Mouse (Mus musculus): ENCODE data around the gene 6330409D20Rik. TPM values are rescaled to one million over a fixed set of nuclear protein-coding genes. Genes with fewer than 3 reads are reported as not detected.

Gene 6330409D20Rik
- polyA plus RNA-seq, 1 experiment from 2014 or later = 0.38 TPM

- no peak overlapping the region for H3K9ac ChIP-seq (ENCODE audit: low read length)
- no peak overlapping the region for H3K4me2 ChIP-seq (ENCODE audit: low read length)
- peaks cover 30% of the 10 kb centered on the region for H3K4me1 ChIP-seq (replicated peaks; ENCODE audit: control insufficient read depth, insufficient read depth, low read length)
- ATAC-seq (replicated peaks; ENCODE audit: low FRiP score, low TSS enrichment, low read depth) (no peak), DNase-seq (ENCODE audit: low spot score) (no peak)
- no peak overlapping the region for H3K4me3 ChIP-seq (ENCODE audit: low read depth, low read length)
- H3K36me3 ChIP-seq (ENCODE audit: control insufficient read depth, insufficient read depth, low read length) = peaks cover 4% of the 10 kb centered on the region
- H3K27ac ChIP-seq (ENCODE audit: low read depth) = no peak overlapping the region
- 47% methylated on average over 4 of the region's 4 CpGs for WGBS
- H3K27me3 ChIP-seq (replicated peaks; ENCODE audit: control insufficient read depth, insufficient read depth, low read length) = no peaks in the 10 kb centered on the region
- no peaks in the 10 kb centered on the region for H3K9me3 ChIP-seq (ENCODE audit: control insufficient read depth, low read length)
Measured at GRCm38 (mm10) chr2:32734933-32735332, 5.9 kb downstream of the 6330409D20Rik start.

- no peak overlapping the region for H3K9ac ChIP-seq (ENCODE audit: low read length)
- H3K27ac ChIP-seq (ENCODE audit: low read depth) = 0 out of 2 replicates have a peak overlapping the region, but pooled peaks have one; percentile 17
- H3K4me3 ChIP-seq (ENCODE audit: low read depth, low read length) = no peak overlapping the region
- peaks cover 30% of the 10 kb centered on the region for H3K4me1 ChIP-seq (replicated peaks; ENCODE audit: control insufficient read depth, insufficient read depth, low read length)
- DNase-seq (ENCODE audit: low spot score) = no peak
- H3K4me2 ChIP-seq (ENCODE audit: low read length) = no peak overlapping the region
- no peaks in the 10 kb centered on the region for H3K27me3 ChIP-seq (replicated peaks; ENCODE audit: control insufficient read depth, insufficient read depth, low read length)
- ATAC-seq (replicated peaks; ENCODE audit: low FRiP score, low TSS enrichment, low read depth) = no peak
- H3K9me3 ChIP-seq (ENCODE audit: control insufficient read depth, low read length) = no peaks in the 10 kb centered on the region
- H3K36me3 ChIP-seq (ENCODE audit: control insufficient read depth, insufficient read depth, low read length) = peaks cover 4% of the 10 kb centered on the region
- 45% methylated on average over 4 of the region's 4 CpGs for WGBS
Measured at GRCm38 (mm10) chr2:32734480-32734879, 6.3 kb downstream of the 6330409D20Rik start.

DNA sequence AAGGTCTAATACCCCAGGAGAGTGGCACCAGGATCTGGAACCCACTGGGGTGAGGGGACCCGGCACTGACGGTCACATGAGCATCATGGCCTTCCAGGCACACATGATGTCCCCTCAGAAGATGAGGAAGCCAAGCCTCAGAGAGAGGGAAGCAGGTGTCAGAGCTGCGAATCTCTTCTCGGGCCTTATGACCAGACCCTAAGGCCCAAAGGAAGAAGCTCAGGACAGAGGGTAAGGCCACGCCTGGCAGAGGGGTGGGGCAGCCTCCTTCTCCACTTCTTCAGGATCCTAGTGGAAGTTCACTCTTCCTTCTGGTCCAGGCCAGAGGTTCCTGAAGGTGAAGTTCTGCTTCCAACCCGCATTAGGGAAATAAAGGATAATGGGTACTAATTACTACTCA is 8.1 kb downstream of the 6330409D20Rik start:
- Histone ChIP-seq H3K27me3 (replicated peaks; ENCODE audit: control insufficient read depth, insufficient read depth, low read length) (no peaks in the 10 kb centered on the region), H3K9ac (ENCODE audit: low read length) (no peak overlapping the region), H3K27ac (ENCODE audit: low read depth) (no peak overlapping the region; the same call in 1 of the 2 replicates), H3K36me3 (ENCODE audit: control insufficient read depth, insufficient read depth, low read length) (peaks cover 4% of the 10 kb centered on the region), H3K4me1 (replicated peaks; ENCODE audit: control insufficient read depth, insufficient read depth, low read length) (peaks cover 30% of the 10 kb centered on the region), H3K4me2 (ENCODE audit: low read length) (no peak overlapping the region), H3K9me3 (ENCODE audit: control insufficient read depth, low read length) (no peaks in the 10 kb centered on the region), H3K4me3 (ENCODE audit: low read depth, low read length) (no peak overlapping the region)
- DNase-seq (ENCODE audit: low spot score) (no peak), ATAC-seq (replicated peaks; ENCODE audit: low FRiP score, low TSS enrichment, low read depth) (no peak)
- WGBS = 82% methylated on average over 6 of the region's 6 CpGs

DNA sequence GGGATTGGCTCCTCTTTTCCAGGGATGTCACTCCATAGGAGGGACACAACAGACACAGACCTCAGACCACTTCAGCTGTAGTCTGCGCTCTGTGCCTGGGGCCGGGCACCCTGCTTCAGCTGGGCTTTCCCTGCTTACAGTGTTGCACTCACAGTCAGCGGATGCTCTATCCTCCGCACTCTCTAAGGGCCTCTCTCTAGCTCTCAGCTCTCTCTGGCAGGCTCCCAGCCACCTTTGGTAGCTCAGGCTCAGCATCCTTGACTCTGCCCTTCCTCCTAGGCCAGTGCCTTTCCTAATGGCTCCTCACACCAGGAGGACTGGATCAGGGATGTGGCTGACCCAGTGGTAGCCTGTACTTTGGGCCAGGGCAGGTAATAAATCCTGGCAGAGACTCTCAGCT is 8.9 kb downstream of the 6330409D20Rik start:
- DNase-seq (ENCODE audit: low spot score) (no peak), ATAC-seq (replicated peaks; ENCODE audit: low FRiP score, low TSS enrichment, low read depth) (no peak)
- Histone ChIP-seq H3K36me3 (ENCODE audit: control insufficient read depth, insufficient read depth, low read length) (no peaks in the 10 kb centered on the region), H3K9ac (ENCODE audit: low read length) (no peak overlapping the region), H3K4me1 (replicated peaks; ENCODE audit: control insufficient read depth, insufficient read depth, low read length) (peaks cover 30% of the 10 kb centered on the region), H3K4me3 (ENCODE audit: low read depth, low read length) (no peak overlapping the region), H3K4me2 (ENCODE audit: low read length) (peak overlapping the region; percentile 28), H3K27ac (ENCODE audit: low read depth) (peak overlapping the region; percentile 87), H3K9me3 (ENCODE audit: control insufficient read depth, low read length) (no peaks in the 10 kb centered on the region), H3K27me3 (replicated peaks; ENCODE audit: control insufficient read depth, insufficient read depth, low read length) (no peaks in the 10 kb centered on the region)
- 41% methylated on average over 4 of the region's 4 CpGs for WGBS

DNA sequence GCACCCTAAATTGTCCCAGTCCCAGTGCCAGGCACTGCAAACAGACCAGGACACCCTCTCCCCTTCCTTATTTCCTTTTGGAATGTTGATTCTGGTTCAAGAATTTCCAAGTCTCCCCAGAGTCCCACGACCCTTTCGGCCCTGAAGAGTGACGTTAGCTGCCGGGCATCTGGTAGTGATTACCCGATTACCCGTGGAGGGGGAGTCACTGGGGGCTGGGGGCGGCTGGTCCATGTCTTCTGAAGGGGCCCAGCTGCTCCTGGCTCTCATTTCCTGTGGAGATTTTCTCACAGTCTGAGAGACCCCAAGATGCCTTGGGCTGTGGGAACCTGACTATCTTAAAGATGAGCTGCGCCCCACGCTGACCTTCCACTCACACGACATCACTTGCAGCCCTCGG is 10.0 kb downstream of the 6330409D20Rik start:
- no peaks in the 10 kb centered on the region for H3K9me3 ChIP-seq (ENCODE audit: control insufficient read depth, low read length)
- 0 out of 2 replicates have a peak overlapping the region, but pooled peaks have one; percentile 7 for H3K4me3 ChIP-seq (ENCODE audit: low read depth, low read length)
- 9% methylated on average over 11 of the region's 11 CpGs for WGBS
- peak overlapping the region; percentile 17; the same call in 1 of the 2 replicates for H3K9ac ChIP-seq (ENCODE audit: low read length)
- ATAC-seq (replicated peaks; ENCODE audit: low FRiP score, low TSS enrichment, low read depth) = no peak
- peak overlapping the region; percentile 87 for H3K27ac ChIP-seq (ENCODE audit: low read depth)
- H3K4me1 ChIP-seq (replicated peaks; ENCODE audit: control insufficient read depth, insufficient read depth, low read length) = peaks cover 30% of the 10 kb centered on the region
- peak overlapping the region; percentile 47 for H3K4me2 ChIP-seq (ENCODE audit: low read length)
- no peak for DNase-seq (ENCODE audit: low spot score)
- no peaks in the 10 kb centered on the region for H3K36me3 ChIP-seq (ENCODE audit: control insufficient read depth, insufficient read depth, low read length)
- no peaks in the 10 kb centered on the region for H3K27me3 ChIP-seq (replicated peaks; ENCODE audit: control insufficient read depth, insufficient read depth, low read length)

GRCm38 (mm10) chr2:32729547-32729946 is 11.3 kb downstream of the 6330409D20Rik start:
- H3K4me1 ChIP-seq (replicated peaks; ENCODE audit: control insufficient read depth, insufficient read depth, low read length) = peaks cover 26% of the 10 kb centered on the region
- peak overlapping the region; percentile 47 for H3K4me2 ChIP-seq (ENCODE audit: low read length)
- 62% methylated on average over 4 of the region's 4 CpGs for WGBS
- no peaks in the 10 kb centered on the region for H3K9me3 ChIP-seq (ENCODE audit: control insufficient read depth, low read length)
- no peak overlapping the region for H3K4me3 ChIP-seq (ENCODE audit: low read depth, low read length)
- DNase-seq (ENCODE audit: low spot score) (no peak), ATAC-seq (replicated peaks; ENCODE audit: low FRiP score, low TSS enrichment, low read depth) (no peak)
- no peaks in the 10 kb centered on the region for H3K27me3 ChIP-seq (replicated peaks; ENCODE audit: control insufficient read depth, insufficient read depth, low read length)
- 0 out of 2 replicates have a peak overlapping the region, but pooled peaks have one; percentile 25 for H3K9ac ChIP-seq (ENCODE audit: low read length)
- no peak overlapping the region for H3K27ac ChIP-seq (ENCODE audit: low read depth)
- no peaks in the 10 kb centered on the region; the same call in 1 of the 2 replicates for H3K36me3 ChIP-seq (ENCODE audit: control insufficient read depth, insufficient read depth, low read length)

DNA sequence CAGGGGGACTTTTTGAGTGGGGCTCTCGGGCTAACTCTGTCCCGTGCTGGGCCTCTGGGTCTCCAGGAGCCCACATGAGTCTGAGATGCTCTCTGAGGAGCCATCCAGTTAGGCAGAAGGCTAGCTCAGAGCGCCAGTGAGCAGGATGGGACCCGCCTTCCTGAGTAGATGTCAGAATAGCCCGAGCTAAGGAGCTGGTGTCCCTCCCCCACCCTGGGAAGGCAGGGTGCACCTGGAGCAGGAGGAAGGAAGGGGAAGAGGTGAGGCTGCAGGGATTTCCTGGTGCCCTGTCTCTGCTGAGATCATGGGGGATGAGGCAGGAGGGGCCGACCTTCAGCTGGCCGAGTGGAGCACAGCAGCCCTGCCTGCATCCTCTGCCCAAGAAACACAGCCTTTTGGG is 12.4 kb downstream of the 6330409D20Rik start:
- no peaks in the 10 kb centered on the region; the same call in 1 of the 2 replicates for H3K36me3 ChIP-seq (ENCODE audit: control insufficient read depth, insufficient read depth, low read length)
- ATAC-seq (replicated peaks; ENCODE audit: low FRiP score, low TSS enrichment, low read depth) (no peak), DNase-seq (ENCODE audit: low spot score) (no peak)
- H3K4me3 ChIP-seq (ENCODE audit: low read depth, low read length) = peak overlapping the region; percentile 39
- peaks cover 26% of the 10 kb centered on the region for H3K4me1 ChIP-seq (replicated peaks; ENCODE audit: control insufficient read depth, insufficient read depth, low read length)
- H3K9me3 ChIP-seq (ENCODE audit: control insufficient read depth, low read length) = no peaks in the 10 kb centered on the region
- H3K4me2 ChIP-seq (ENCODE audit: low read length) = peak overlapping the region; percentile 47
- H3K27me3 ChIP-seq (replicated peaks; ENCODE audit: control insufficient read depth, insufficient read depth, low read length) = no peaks in the 10 kb centered on the region
- H3K27ac ChIP-seq (ENCODE audit: low read depth) = no peak overlapping the region
- H3K9ac ChIP-seq (ENCODE audit: low read length) = peak overlapping the region; percentile 43; the same call in 1 of the 2 replicates
- 44% methylated on average over 6 of the region's 7 CpGs for WGBS

- Histone ChIP-seq H3K27me3 (replicated peaks; ENCODE audit: control insufficient read depth, insufficient read depth, low read length) (no peaks in the 10 kb centered on the region), H3K4me1 (replicated peaks; ENCODE audit: control insufficient read depth, insufficient read depth, low read length) (peaks cover 22% of the 10 kb centered on the region), H3K9ac (ENCODE audit: low read length) (peak overlapping the region; percentile 43), H3K4me3 (ENCODE audit: low read depth, low read length) (peak overlapping the region; percentile 39), H3K4me2 (ENCODE audit: low read length) (peak overlapping the region; percentile 47), H3K9me3 (ENCODE audit: control insufficient read depth, low read length) (no peaks in the 10 kb centered on the region), H3K36me3 (ENCODE audit: control insufficient read depth, insufficient read depth, low read length) (no peaks in the 10 kb centered on the region; the same call in 1 of the 2 replicates), H3K27ac (ENCODE audit: low read depth) (no peak overlapping the region)
- ATAC-seq (replicated peaks; ENCODE audit: low FRiP score, low TSS enrichment, low read depth) = peak; percentile 95
- WGBS = 0% methylated on average over 16 of the region's 16 CpGs
- DNase-seq (ENCODE audit: low spot score) = peak; percentile 93
Measured at GRCm38 (mm10) chr2:32727435-32727834, 13.4 kb downstream of the 6330409D20Rik start.
